Mouse (Mus musculus): ENCODE measurements around the gene Gm17545. TPM values are rescaled to one million over a fixed set of nuclear protein-coding genes. Genes with fewer than 3 reads are reported as not detected.
"Not testable (repeated sequence)": the region's sequence is repeated elsewhere in the genome, so short reads cannot be mapped to it uniquely, and the experiment has no call there.

The Gm17545 gene
- polyA plus RNA-seq (2014; fragmentation: Nextera tagmentation; extraction: Ambion mirVana), result not detected in 2 replicates

GRCm38 (mm10) chr9:22453990-22454389 lies at the start of gene Gm17545:
Gene Gm17545 (plus strand): TSS chr9:22454290.
- 82% methylated on average over 8 of the region's 8 CpGs for WGBS
- not testable (repeated sequence) for H3K9me3 ChIP-seq (ENCODE audit: control insufficient read depth, low read length); DNase-seq (ENCODE audit: low spot score); H3K27me3 ChIP-seq (replicated peaks; ENCODE audit: control insufficient read depth, insufficient read depth, low read length); H3K4me3 ChIP-seq (ENCODE audit: low read depth, low read length); H3K4me1 ChIP-seq (replicated peaks; ENCODE audit: control insufficient read depth, insufficient read depth, low read length); ATAC-seq (replicated peaks; ENCODE audit: low FRiP score)
- Histone ChIP-seq H3K4me2 (peak within 1 kb of the TSS; percentile 32; the same call in 1 of the 2 replicates), H3K9ac (ENCODE audit: low read depth, low read length) (peak within 1 kb of the TSS; percentile 18; the same call in 1 of the 2 replicates), H3K27ac (ENCODE audit: low read depth, low read length) (peak within 1 kb of the TSS; percentile 83), H3K36me3 (ENCODE audit: control insufficient read depth, insufficient read depth, low read length) (peaks cover 50% of the 10 kb centered on the region)

- ATAC-seq (replicated peaks; ENCODE audit: low FRiP score), result no peak
- H3K4me3 ChIP-seq (ENCODE audit: low read depth, low read length), result no peak overlapping the region
- no peaks in the 10 kb centered on the region for H3K4me1 ChIP-seq (replicated peaks; ENCODE audit: control insufficient read depth, insufficient read depth, low read length)
- no peak overlapping the region for H3K4me2 ChIP-seq
- H3K9ac ChIP-seq (ENCODE audit: low read depth, low read length), result no peak overlapping the region
- no peaks in the 10 kb centered on the region for H3K27me3 ChIP-seq (replicated peaks; ENCODE audit: control insufficient read depth, insufficient read depth, low read length)
- no peak for DNase-seq (ENCODE audit: low spot score)
- no peaks in the 10 kb centered on the region for H3K36me3 ChIP-seq (ENCODE audit: control insufficient read depth, insufficient read depth, low read length)
- H3K9me3 ChIP-seq (ENCODE audit: control insufficient read depth, low read length), result no peaks in the 10 kb centered on the region
- 82% methylated on average over 3 of the region's 3 CpGs for WGBS
- H3K27ac ChIP-seq (ENCODE audit: low read depth, low read length), result no peak overlapping the region
Measured at GRCm38 (mm10) chr9:22405414-22405813, 48.7 kb upstream of the Gm17545 start.

DNA sequence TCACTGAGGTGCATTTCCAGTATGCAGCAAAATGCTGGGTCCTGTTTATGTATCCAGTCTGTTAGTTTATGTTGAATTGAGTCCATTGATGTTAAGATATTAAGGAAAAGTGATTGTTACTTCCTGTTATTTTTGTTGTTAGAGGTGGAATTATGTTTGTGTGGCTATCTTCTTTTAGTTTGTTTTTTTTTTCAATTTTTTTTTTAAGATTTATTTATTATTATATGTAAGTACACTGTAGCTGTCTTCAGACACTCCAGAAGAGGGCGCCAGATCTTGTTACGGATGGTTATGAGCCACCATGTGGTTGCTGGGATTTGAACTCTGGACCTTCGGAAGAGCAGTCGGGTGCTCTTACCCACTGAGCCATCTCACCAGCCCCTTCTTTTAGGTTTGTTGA lies 46.5 kb upstream of the Gm17545 start:
- H3K27ac ChIP-seq (ENCODE audit: low read depth, low read length); ATAC-seq (replicated peaks; ENCODE audit: low FRiP score); H3K27me3 ChIP-seq (replicated peaks; ENCODE audit: control insufficient read depth, insufficient read depth, low read length); H3K9ac ChIP-seq (ENCODE audit: low read depth, low read length); H3K4me3 ChIP-seq (ENCODE audit: low read depth, low read length); H3K4me1 ChIP-seq (replicated peaks; ENCODE audit: control insufficient read depth, insufficient read depth, low read length); H3K9me3 ChIP-seq (ENCODE audit: control insufficient read depth, low read length); H3K36me3 ChIP-seq (ENCODE audit: control insufficient read depth, insufficient read depth, low read length); H3K4me2 ChIP-seq; DNase-seq (ENCODE audit: low spot score): not testable (repeated sequence)
- 82% methylated on average over 4 of the region's 4 CpGs for WGBS

DNA sequence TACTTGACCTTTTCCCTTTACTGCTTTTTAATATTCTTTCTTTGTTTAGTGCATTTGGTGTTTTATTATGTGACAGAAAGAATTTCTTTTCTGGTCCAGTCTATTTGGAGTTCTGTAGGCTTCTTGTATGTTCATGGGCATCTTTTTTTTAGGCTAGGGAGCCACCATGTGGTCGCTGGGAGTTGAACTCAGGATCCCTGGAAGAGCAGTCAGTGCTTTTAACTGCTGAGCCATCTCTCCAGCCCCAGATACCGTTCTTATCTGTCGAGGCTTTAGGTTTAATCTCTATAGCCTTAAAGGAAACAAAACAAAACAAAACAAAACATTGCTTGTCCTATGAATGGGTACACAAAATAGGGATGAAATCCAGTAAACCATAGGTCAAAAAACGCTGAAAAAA lies 45.7 kb upstream of the Gm17545 start:
- not testable (repeated sequence) for H3K4me3 ChIP-seq (ENCODE audit: low read depth, low read length); H3K4me1 ChIP-seq (replicated peaks; ENCODE audit: control insufficient read depth, insufficient read depth, low read length); H3K36me3 ChIP-seq (ENCODE audit: control insufficient read depth, insufficient read depth, low read length); H3K9me3 ChIP-seq (ENCODE audit: control insufficient read depth, low read length); H3K27ac ChIP-seq (ENCODE audit: low read depth, low read length); ATAC-seq (replicated peaks; ENCODE audit: low FRiP score); H3K4me2 ChIP-seq; H3K9ac ChIP-seq (ENCODE audit: low read depth, low read length); DNase-seq (ENCODE audit: low spot score); H3K27me3 ChIP-seq (replicated peaks; ENCODE audit: control insufficient read depth, insufficient read depth, low read length)
- 12% methylated on average over 4 of the region's 4 CpGs for WGBS

DNA sequence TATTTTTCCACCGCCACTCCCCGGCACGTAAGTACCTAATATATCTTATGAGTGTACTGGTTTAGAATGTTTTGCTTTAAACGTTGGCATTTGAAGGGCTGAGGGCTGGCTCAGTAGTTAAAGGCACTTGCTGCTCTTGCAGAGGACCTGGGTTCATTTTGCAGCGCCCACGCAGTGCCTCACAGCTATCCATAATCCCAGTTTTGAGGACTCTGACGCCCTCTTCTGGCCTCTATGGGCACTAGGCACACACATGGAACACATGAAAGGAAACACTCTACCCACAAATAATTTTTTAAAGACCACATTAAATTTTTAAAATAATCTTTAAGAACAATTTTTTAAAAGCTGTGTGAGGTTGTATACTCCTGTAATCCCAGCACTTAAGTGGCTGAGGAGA lies 44.6 kb upstream of the Gm17545 start:
- no peak overlapping the region for H3K27ac ChIP-seq (ENCODE audit: low read depth, low read length)
- no peaks in the 10 kb centered on the region for H3K36me3 ChIP-seq (ENCODE audit: control insufficient read depth, insufficient read depth, low read length)
- H3K9me3 ChIP-seq (ENCODE audit: control insufficient read depth, low read length), result no peaks in the 10 kb centered on the region
- ATAC-seq (replicated peaks; ENCODE audit: low FRiP score) (no peak), DNase-seq (ENCODE audit: low spot score) (no peak)
- no peak overlapping the region for H3K4me2 ChIP-seq
- peaks cover 2% of the 10 kb centered on the region; the same call in 1 of the 2 replicates for H3K4me1 ChIP-seq (replicated peaks; ENCODE audit: control insufficient read depth, insufficient read depth, low read length)
- 76% methylated on average over 7 of the region's 7 CpGs for WGBS
- no peaks in the 10 kb centered on the region for H3K27me3 ChIP-seq (replicated peaks; ENCODE audit: control insufficient read depth, insufficient read depth, low read length)
- H3K9ac ChIP-seq (ENCODE audit: low read depth, low read length), result no peak overlapping the region
- H3K4me3 ChIP-seq (ENCODE audit: low read depth, low read length), result no peak overlapping the region

- no peaks in the 10 kb centered on the region for H3K9me3 ChIP-seq (ENCODE audit: control insufficient read depth, low read length)
- H3K36me3 ChIP-seq (ENCODE audit: control insufficient read depth, insufficient read depth, low read length), result no peaks in the 10 kb centered on the region
- peaks cover 2% of the 10 kb centered on the region; the same call in 1 of the 2 replicates for H3K4me1 ChIP-seq (replicated peaks; ENCODE audit: control insufficient read depth, insufficient read depth, low read length)
- H3K4me3 ChIP-seq (ENCODE audit: low read depth, low read length), result peak within 1 kb of the TSS; percentile 64
- ATAC-seq (replicated peaks; ENCODE audit: low FRiP score) (peak; percentile 99), DNase-seq (ENCODE audit: low spot score) (peak; percentile 92)
- no peaks in the 10 kb centered on the region for H3K27me3 ChIP-seq (replicated peaks; ENCODE audit: control insufficient read depth, insufficient read depth, low read length)
- peak within 1 kb of the TSS; percentile 93 for H3K4me2 ChIP-seq
- WGBS, result 1% methylated on average over 43 of the region's 43 CpGs
- no peak within 1 kb of the TSS for H3K27ac ChIP-seq (ENCODE audit: low read depth, low read length)
- peak within 1 kb of the TSS; percentile 71 for H3K9ac ChIP-seq (ENCODE audit: low read depth, low read length)
Measured at GRCm38 (mm10) chr9:22411002-22411857, 42.9 kb upstream of the Gm17545 start, which contains the start of gene 9530077C05Rik. Gene 9530077C05Rik (plus strand): TSS chr9:22411513.

DNA sequence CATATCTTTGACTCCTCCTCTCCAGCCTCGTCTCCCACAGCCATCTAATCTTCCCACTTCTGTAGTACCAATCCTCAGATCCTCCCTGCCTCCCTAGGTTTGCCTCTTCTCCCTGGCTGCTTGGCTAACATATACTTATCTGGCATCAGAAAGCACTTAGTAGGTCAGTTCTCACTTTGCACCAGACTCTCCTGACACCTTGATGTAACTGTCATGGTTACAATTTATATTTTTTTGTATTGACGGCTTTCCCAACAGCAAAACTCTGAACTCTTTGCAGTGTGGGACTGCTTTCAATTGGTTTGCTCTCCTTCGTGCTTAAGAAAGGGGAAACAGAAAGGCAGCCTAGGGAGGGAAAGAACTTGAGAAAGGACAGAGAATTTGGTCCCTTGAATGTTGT lies 37.9 kb upstream of the Gm17545 start:
- no peak for ATAC-seq (replicated peaks; ENCODE audit: low FRiP score)
- no peak overlapping the region for H3K4me2 ChIP-seq
- WGBS, result 52% methylated on average over 3 of the region's 3 CpGs

DNA sequence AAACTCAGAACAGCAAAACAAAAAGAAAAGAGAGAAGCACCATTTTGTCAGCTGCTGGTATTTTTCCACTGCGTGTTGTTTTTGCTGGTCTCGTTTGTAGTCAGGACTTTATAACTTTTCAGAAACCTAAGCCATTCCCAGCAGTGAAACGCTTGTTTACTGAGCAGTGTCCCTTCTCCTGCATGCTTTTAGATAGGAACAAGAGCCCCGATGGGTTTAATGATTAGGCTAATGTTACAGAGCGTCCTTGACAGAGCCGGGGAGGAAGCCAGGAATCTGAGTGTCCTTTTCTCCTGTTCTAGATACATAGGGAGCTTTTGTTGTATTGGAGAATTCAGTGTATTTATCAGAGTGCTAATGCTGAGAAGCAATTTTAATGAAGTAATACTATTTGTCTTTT lies 36.5 kb upstream of the Gm17545 start:
- ATAC-seq (replicated peaks; ENCODE audit: low FRiP score), result no peak
- no peak for DNase-seq (ENCODE audit: low spot score)
- Histone ChIP-seq H3K9ac (ENCODE audit: low read depth, low read length) (no peak overlapping the region), H3K27ac (ENCODE audit: low read depth, low read length) (no peak overlapping the region), H3K4me2 (no peak overlapping the region), H3K9me3 (ENCODE audit: control insufficient read depth, low read length) (no peaks in the 10 kb centered on the region), H3K4me1 (replicated peaks; ENCODE audit: control insufficient read depth, insufficient read depth, low read length) (no peaks in the 10 kb centered on the region), H3K4me3 (ENCODE audit: low read depth, low read length) (no peak overlapping the region), H3K36me3 (ENCODE audit: control insufficient read depth, insufficient read depth, low read length) (no peaks in the 10 kb centered on the region), H3K27me3 (replicated peaks; ENCODE audit: control insufficient read depth, insufficient read depth, low read length) (no peaks in the 10 kb centered on the region)
- WGBS, result 53% methylated on average over 6 of the region's 6 CpGs

More for the DNA sequence above, 37.9 kb upstream of the Gm17545 start:
- Histone ChIP-seq H3K9ac (ENCODE audit: low read depth, low read length) (no peak overlapping the region), H3K36me3 (ENCODE audit: control insufficient read depth, insufficient read depth, low read length) (no peaks in the 10 kb centered on the region), H3K27me3 (replicated peaks; ENCODE audit: control insufficient read depth, insufficient read depth, low read length) (no peaks in the 10 kb centered on the region), H3K4me3 (ENCODE audit: low read depth, low read length) (no peak overlapping the region), H3K9me3 (ENCODE audit: control insufficient read depth, low read length) (no peaks in the 10 kb centered on the region), H3K4me1 (replicated peaks; ENCODE audit: control insufficient read depth, insufficient read depth, low read length) (peaks cover 2% of the 10 kb centered on the region; the same call in 1 of the 2 replicates), H3K27ac (ENCODE audit: low read depth, low read length) (no peak overlapping the region)
- DNase-seq (ENCODE audit: low spot score), result no peak

GRCm38 (mm10) chr9:22419877-22420276 lies 34.2 kb upstream of the Gm17545 start:
- Histone ChIP-seq H3K9me3 (ENCODE audit: control insufficient read depth, low read length) (no peaks in the 10 kb centered on the region), H3K27ac (ENCODE audit: low read depth, low read length) (no peak overlapping the region), H3K27me3 (replicated peaks; ENCODE audit: control insufficient read depth, insufficient read depth, low read length) (no peaks in the 10 kb centered on the region), H3K4me2 (no peak overlapping the region), H3K9ac (ENCODE audit: low read depth, low read length) (no peak overlapping the region), H3K36me3 (ENCODE audit: control insufficient read depth, insufficient read depth, low read length) (no peaks in the 10 kb centered on the region), H3K4me1 (replicated peaks; ENCODE audit: control insufficient read depth, insufficient read depth, low read length) (0 out of 2 replicates have a peak, but pooled peaks cover 5% of the 10 kb centered on the region), H3K4me3 (ENCODE audit: low read depth, low read length) (no peak overlapping the region)
- no peak for DNase-seq (ENCODE audit: low spot score)
- 73% methylated on average over 3 of the region's 3 CpGs for WGBS
- 0 out of 2 replicates have a peak, but pooled peaks have one; percentile 49 for ATAC-seq (replicated peaks; ENCODE audit: low FRiP score)
